Mouse (Mus musculus) MEL (cell line): ENCODE measurements around the gene Sprn. TPM values are rescaled to one million over a fixed set of nuclear protein-coding genes. Genes with fewer than 3 reads are reported as not detected.

ENCODE experiments used
- DNase-seq: peaks from one replicate; pipeline ENCODE4 v3.0.0; 2011; ENCODE audit warnings: low read depth, low spot score
- H3K27ac ChIP-seq: 2 replicates; pipeline ENCODE4 v1.5.1; 2012; ENCODE audit warnings: low read depth, mild to moderate bottlenecking, control low read depth, low read length, moderate library complexity; ENCODE audit not compliant: control insufficient read depth
- H3K27me3 ChIP-seq, 2 experiments: fragments of 150-350 bp in 1 of 2; sonication (generic) in 1 of 2; 2 replicates each; pipeline ENCODE4 v1.6.1; 2012; ENCODE audit warnings: low read length in 2 of 2, mild to moderate bottlenecking in 2 of 2, improper control_type of control experiment in 1 of 2, moderate library complexity in 1 of 2; ENCODE audit not compliant: insufficient read depth in 2 of 2, control insufficient read depth in 1 of 2
- H3K36me3 ChIP-seq, 2 experiments: 2 replicates each; pipeline ENCODE4 v1.6.1; 2012 to 2014; ENCODE audit warnings: low read length in 2 of 2, improper control_type of control experiment in 1 of 2, inconsistent platforms in 1 of 2, mild to moderate bottlenecking in 1 of 2; ENCODE audit not compliant: insufficient read depth in 2 of 2, control insufficient read depth in 1 of 2
- H3K4me1 ChIP-seq, 2 experiments: fragments of 150-350 bp in 1 of 2; sonication (generic) in 1 of 2; 2 replicates each; pipeline ENCODE4 v1.6.1; 2012; ENCODE audit warnings: low read length in 2 of 2, improper control_type of control experiment in 1 of 2, mild to moderate bottlenecking in 1 of 2; ENCODE audit not compliant: insufficient read depth in 2 of 2, control insufficient read depth in 1 of 2
- H3K4me3 ChIP-seq, 2 experiments: fragments of 150-350 bp in 1 of 2; sonication (generic) in 1 of 2; 2 replicates each; pipeline ENCODE4 v1.5.1; 2012; ENCODE audit warnings: low read depth in 2 of 2, low read length in 2 of 2, mild to moderate bottlenecking in 2 of 2, moderate library complexity in 2 of 2, control low read depth in 1 of 2, improper control_type of control experiment in 1 of 2; ENCODE audit not compliant: control insufficient read depth in 1 of 2, insufficient read depth in 1 of 2
- H3K79me2 ChIP-seq: 2 replicates; pipeline ENCODE4 v1.6.1; 2012; ENCODE audit warnings: mild to moderate bottlenecking, low read length, moderate library complexity; ENCODE audit not compliant: control insufficient read depth, poor library complexity, insufficient read depth
- H3K9ac ChIP-seq: 2 replicates; pipeline ENCODE4 v1.6.1; 2012; ENCODE audit warnings: low read depth, mild to moderate bottlenecking, control low read depth, low read length, moderate library complexity; ENCODE audit not compliant: control insufficient read depth, poor library complexity, severe bottlenecking
- H3K9me3 ChIP-seq: fragments of 150-350 bp; sonication (generic); replicated peaks from 2 replicates; pipeline ENCODE4 v1.6.1; 2012; ENCODE audit warnings: mild to moderate bottlenecking, low read length, improper control_type of control experiment, moderate library complexity; ENCODE audit not compliant: insufficient read depth
- BHLHE40 ChIP-seq: IDR thresholded peaks from 2 replicates; pipeline ENCODE4 v1.6.1; 2012; ENCODE audit warnings: low read depth, mild to moderate bottlenecking, inconsistent platforms, low read length, improper control_type of control experiment, borderline replicate concordance
- CHD2 ChIP-seq: IDR thresholded peaks from 2 replicates; pipeline ENCODE4 v1.6.1; 2011; ENCODE audit warnings: low read length, improper control_type of control experiment
- CTCF ChIP-seq, 3 experiments: IDR thresholded peaks in 2 of 3; conservative IDR thresholded peaks in 1 of 3; 2 replicates each; pipeline ENCODE4 v1.5.1; 2011 to 2012; ENCODE audit warnings: low read length in 3 of 3, low read depth in 2 of 3, mild to moderate bottlenecking in 2 of 3, improper control_type of control experiment in 1 of 3, inconsistent platforms in 1 of 3, mixed read lengths in 1 of 3, moderate library complexity in 1 of 3; ENCODE audit not compliant: control insufficient read depth in 1 of 3, insufficient read depth in 1 of 3, poor library complexity in 1 of 3, severe bottlenecking in 1 of 3
- E2F4 ChIP-seq: IDR thresholded peaks from 2 replicates; pipeline ENCODE4 v1.6.1; 2011; ENCODE audit warnings: low read depth, low read length, improper control_type of control experiment, borderline replicate concordance
- EP300 ChIP-seq, 2 experiments: IDR thresholded peaks; 2 replicates each; pipeline ENCODE4 v1.6.1; 2011; ENCODE audit warnings: improper control_type of control experiment in 2 of 2, low read length in 2 of 2, low read depth in 1 of 2, mild to moderate bottlenecking in 1 of 2
- GABPA ChIP-seq: IDR thresholded peaks from 2 replicates; pipeline ENCODE4 v1.6.1; 2012; ENCODE audit warnings: low read depth, mild to moderate bottlenecking, inconsistent platforms, low read length, improper control_type of control experiment, moderate library complexity
- HCFC1 ChIP-seq: IDR thresholded peaks from 2 replicates; pipeline ENCODE4 v1.6.1; 2012; ENCODE audit warnings: low read depth, mild to moderate bottlenecking, inconsistent platforms, low read length, improper control_type of control experiment, moderate library complexity
- KAT2A ChIP-seq: conservative IDR thresholded peaks from 2 replicates; pipeline ENCODE4 v1.6.1; 2012; ENCODE audit warnings: low read depth, low read length, improper control_type of control experiment, inconsistent platforms
- MAFK ChIP-seq: IDR thresholded peaks from 2 replicates; pipeline ENCODE4 v1.6.1; 2011; ENCODE audit warnings: low read depth, mild to moderate bottlenecking, low read length, improper control_type of control experiment, borderline replicate concordance
- MEF2A ChIP-seq: IDR thresholded peaks from 2 replicates; pipeline ENCODE4 v1.6.1; 2014; ENCODE audit warnings: low read depth, mild to moderate bottlenecking, inconsistent platforms, low read length, improper control_type of control experiment; ENCODE audit not compliant: poor library complexity, insufficient replicate concordance, severe bottlenecking; ENCODE audit errors: extremely low read depth
- MYB ChIP-seq: IDR thresholded peaks from 2 replicates; pipeline ENCODE4 v1.6.1; 2011; ENCODE audit warnings: mild to moderate bottlenecking, low read depth, low read length, improper control_type of control experiment
- POLR2A ChIP-seq, 2 experiments: IDR thresholded peaks; 2 replicates each; pipeline ENCODE4 v1.6.1; 2011 to 2012; ENCODE audit warnings: low read length in 2 of 2, mild to moderate bottlenecking in 2 of 2, control low read depth in 1 of 2, improper control_type of control experiment in 1 of 2, low read depth in 1 of 2, moderate library complexity in 1 of 2; ENCODE audit not compliant: control insufficient read depth in 1 of 2, insufficient read depth in 1 of 2, poor library complexity in 1 of 2
- POLR2AphosphoS2 ChIP-seq: IDR thresholded peaks from 2 replicates; pipeline ENCODE4 v1.6.1; 2011; ENCODE audit warnings: low read length, improper control_type of control experiment
- RAD21 ChIP-seq: IDR thresholded peaks from 2 replicates; pipeline ENCODE4 v1.6.1; 2011; ENCODE audit warnings: mild to moderate bottlenecking, low read depth, low read length, improper control_type of control experiment
- RCOR1 ChIP-seq: IDR thresholded peaks from 2 replicates; pipeline ENCODE4 v1.6.1; 2012; ENCODE audit warnings: low read depth, mild to moderate bottlenecking, inconsistent platforms, low read length, improper control_type of control experiment
- SMC3 ChIP-seq: IDR thresholded peaks from 2 replicates; pipeline ENCODE4 v1.6.1; 2011; ENCODE audit warnings: low read depth, low read length, improper control_type of control experiment
- TAL1 ChIP-seq: IDR thresholded peaks from 2 replicates; pipeline ENCODE4 v1.6.1; 2012; ENCODE audit warnings: mild to moderate bottlenecking, inconsistent platforms, low read length, moderate library complexity, mixed read lengths
- TBP ChIP-seq: IDR thresholded peaks from 2 replicates; pipeline ENCODE4 v1.8.0; 2011; ENCODE audit warnings: low read depth, low read length, improper control_type of control experiment
- TCF12 ChIP-seq: IDR thresholded peaks from 2 replicates; pipeline ENCODE4 v1.6.1; 2014; ENCODE audit warnings: low read depth, mild to moderate bottlenecking, inconsistent platforms, low read length, improper control_type of control experiment, moderate library complexity
- USF2 ChIP-seq, 2 experiments: IDR thresholded peaks; 2 replicates each; pipeline ENCODE4 v1.6.1; 2011 to 2012; ENCODE audit warnings: improper control_type of control experiment in 2 of 2, low read length in 2 of 2, borderline replicate concordance in 1 of 2, inconsistent platforms in 1 of 2, low read depth in 1 of 2, mild to moderate bottlenecking in 1 of 2; ENCODE audit not compliant: insufficient read depth in 1 of 2
- ZKSCAN1 ChIP-seq: IDR thresholded peaks from 2 replicates; pipeline ENCODE4 v1.6.1; 2012; ENCODE audit warnings: low read depth, mild to moderate bottlenecking, inconsistent platforms, low read length, improper control_type of control experiment, moderate library complexity
- ZNF384 ChIP-seq: IDR thresholded peaks from 2 replicates; pipeline ENCODE4 v1.6.1; 2012; ENCODE audit warnings: low read depth, mild to moderate bottlenecking, inconsistent platforms, low read length, improper control_type of control experiment
- polyA plus RNA-seq, 2 experiments: library from polyadenylated mRNA; stranded (reverse) in 1 of 2; unstranded in 1 of 2; fragments of >175 nt in 1 of 2; fragments of >200 nt in 1 of 2; gene quantifications; 2 replicates each; pipeline versions ENCODE4 v1.2.1 to v1.2.4; 2012; ENCODE audit warnings: low replicate concordance in 2 of 2, low read depth in 1 of 2; ENCODE audit not compliant: insufficient read length in 2 of 2, insufficient read depth in 1 of 2, missing spikeins in 1 of 2
- total RNA-seq: library from RNA; depleted of rRNA; stranded (reverse); fragments of 300-350 nt; gene quantifications from 2 replicates; pipeline ENCODE4 v1.2.3, GENCODE M21; 2012; rRNA removed

Sprn gene
- total RNA-seq = not detected in 2 replicates
- polyA plus RNA-seq = not detected

DNA sequence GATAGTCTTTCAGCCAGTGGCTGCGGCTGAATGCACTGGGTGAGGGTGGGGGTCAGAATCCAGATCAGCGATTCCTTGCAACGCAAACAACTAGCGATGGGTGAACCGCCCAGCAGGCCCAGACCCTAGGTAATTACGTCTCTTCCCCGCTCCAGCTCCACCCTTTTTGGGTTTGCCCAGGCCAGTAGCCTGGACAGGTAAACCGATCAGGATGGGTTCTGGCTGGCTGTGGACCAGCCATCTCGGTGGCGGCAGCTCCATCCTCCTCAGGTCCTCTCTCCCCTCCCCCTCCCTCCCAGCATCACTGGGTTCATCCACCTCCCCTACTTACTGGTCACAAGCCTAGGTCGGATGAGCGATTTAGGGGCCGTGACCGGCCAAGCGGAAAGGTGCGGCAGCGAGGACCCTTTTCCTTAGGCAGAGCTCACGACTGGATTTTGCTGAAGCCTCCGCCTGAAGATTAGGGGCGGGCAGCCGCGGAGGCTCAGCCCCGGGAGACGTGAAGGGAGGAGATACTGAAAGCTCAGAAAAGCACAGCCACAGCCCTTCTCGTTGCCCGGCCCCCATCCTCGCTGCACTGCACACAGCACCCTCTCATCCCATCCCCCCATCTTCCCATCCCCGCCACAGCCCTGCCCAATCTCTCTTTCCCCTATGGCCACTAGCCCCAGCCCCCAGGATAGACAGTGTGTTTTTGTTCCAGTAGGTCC is at the start of gene Sprn:
Gene Sprn (minus strand): TSS at position 660 of the 710 bp plus-strand sequence.
- no peak for DNase-seq
- H3K9ac ChIP-seq = no peak within 1 kb of the TSS
- TF ChIP-seq CTCF (IDR thresholded peaks at IDR 0.05 in 2 of 3, conservative IDR thresholded peaks at IDR 0.05 in 1 of 3; ENCODE audit: control insufficient read depth in 1 of 3, insufficient read depth in 1 of 3, low read depth in 2 of 3, low read length in 3 of 3, poor library complexity in 1 of 3, severe bottlenecking in 1 of 3) (no peak), MEF2A (no peak), KAT2A (no peak), SMC3 (no peak), MAFK (no peak), HCFC1 (no peak), TCF12 (no peak), BHLHE40 (no peak), TAL1 (no peak), CHD2 (no peak), E2F4 (no peak), GABPA (no peak), POLR2A (IDR thresholded peaks at IDR 0.05; ENCODE audit: control insufficient read depth in 1 of 2, insufficient read depth in 1 of 2, low read depth in 1 of 2, low read length in 2 of 2, poor library complexity in 1 of 2) (no peak), EP300 (IDR thresholded peaks at IDR 0.05; ENCODE audit: low read depth in 1 of 2, low read length in 2 of 2) (no peak), TBP (no peak), ZKSCAN1 (no peak), USF2 (IDR thresholded peaks at IDR 0.05; ENCODE audit: borderline replicate concordance in 1 of 2, insufficient read depth in 1 of 2, low read depth in 1 of 2, low read length in 2 of 2) (no peak), RCOR1 (no peak), MYB (no peak), RAD21 (no peak)
- TF ChIP-seq, all 39 proteins: peak for 0
- H3K79me2 ChIP-seq = no peaks in the 10 kb centered on the region
- H3K9me3 ChIP-seq = no peaks in the 10 kb centered on the region
- H3K36me3 ChIP-seq = no peaks in the 10 kb centered on the region
- no peak within 1 kb of the TSS for H3K4me3 ChIP-seq
- H3K27me3 ChIP-seq = no peaks in the 10 kb centered on the region
- H3K27ac ChIP-seq = no peak within 1 kb of the TSS
- H3K4me1 ChIP-seq = no peaks in the 10 kb centered on the region

DNA sequence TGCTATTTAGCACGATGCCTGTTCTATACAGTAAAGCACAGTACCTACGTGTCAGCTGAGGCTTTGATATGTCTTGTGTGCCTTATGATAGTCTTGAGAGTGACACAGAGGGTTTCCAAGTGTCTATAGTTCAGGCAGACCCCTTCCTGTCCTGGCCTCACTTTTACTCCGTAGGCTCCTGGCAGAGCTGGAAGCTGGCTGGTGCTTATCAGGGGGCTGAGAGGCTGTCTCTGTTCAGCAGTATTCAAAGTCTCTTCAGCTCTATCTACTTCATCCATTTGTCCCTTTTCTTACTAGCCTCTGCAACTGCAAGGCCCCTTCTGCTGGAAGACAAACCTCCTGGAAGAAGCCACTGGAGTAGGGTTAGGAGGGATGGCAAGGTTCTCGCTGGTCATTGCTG is 46.4 kb upstream of the Sprn start:
- Histone ChIP-seq H3K4me3 (no peak overlapping the region), H3K4me1 (peaks cover 0 to 20% of the 10 kb centered on the region in 2 experiments; a peak in 2 of 4 replicates), H3K27ac (no peak overlapping the region), H3K36me3 (peaks cover 0 to 3% of the 10 kb centered on the region in 2 experiments; a peak in 2 of 4 replicates), H3K9ac (no peak overlapping the region), H3K27me3 (no peaks in the 10 kb centered on the region), H3K79me2 (no peaks in the 10 kb centered on the region)
- peak; percentile 14 for DNase-seq
- TF ChIP-seq EP300 (IDR thresholded peaks at IDR 0.05; ENCODE audit: low read depth in 1 of 2, low read length in 2 of 2) (no peak), POLR2AphosphoS2 (no peak), TCF12 (no peak), ZNF384 (no peak), CTCF (IDR thresholded peaks at IDR 0.05 in 2 of 3, conservative IDR thresholded peaks at IDR 0.05 in 1 of 3; ENCODE audit: control insufficient read depth in 1 of 3, insufficient read depth in 1 of 3, low read depth in 2 of 3, low read length in 3 of 3, poor library complexity in 1 of 3, severe bottlenecking in 1 of 3) (no peak), RAD21 (no peak), USF2 (IDR thresholded peaks at IDR 0.05; ENCODE audit: borderline replicate concordance in 1 of 2, insufficient read depth in 1 of 2, low read depth in 1 of 2, low read length in 2 of 2) (no peak), TAL1 (no peak)
- TF ChIP-seq, all 39 proteins: peak for 0
- H3K9me3 ChIP-seq = no peaks in the 10 kb centered on the region
